Mouse (Mus musculus) liver, adult (tissue): Measurements from ENCODE around the gene Rsu1.

Experiments
- GATA4 ChIP-seq: IDR thresholded peaks from 2 replicates; pipeline ENCODE4 v1.6.1; 2014; ENCODE audit warnings: mild to moderate bottlenecking, low read length; ENCODE audit not compliant: insufficient replicate concordance

Rsu1 gene

DNA sequence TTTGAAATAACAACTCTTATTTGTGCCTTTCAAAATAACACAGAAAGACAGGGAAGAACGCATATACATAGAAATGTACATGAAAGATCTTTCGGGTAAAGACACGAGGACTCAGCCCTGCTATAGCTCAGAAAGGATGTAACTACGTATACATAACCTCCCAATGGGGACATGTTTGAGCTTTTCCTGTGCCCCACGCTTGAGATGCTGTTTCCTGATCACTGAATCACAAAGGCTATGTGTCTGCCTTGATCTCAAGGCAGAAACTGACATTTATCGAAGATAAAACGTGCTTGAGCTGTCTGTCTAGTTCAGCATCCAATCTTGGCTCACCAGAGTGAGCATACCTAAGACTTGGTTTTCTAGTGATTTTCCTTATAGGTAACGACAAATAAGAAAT is 138.8 kb downstream of the Rsu1 start:
- TF ChIP-seq GATA4: no peak

DNA sequence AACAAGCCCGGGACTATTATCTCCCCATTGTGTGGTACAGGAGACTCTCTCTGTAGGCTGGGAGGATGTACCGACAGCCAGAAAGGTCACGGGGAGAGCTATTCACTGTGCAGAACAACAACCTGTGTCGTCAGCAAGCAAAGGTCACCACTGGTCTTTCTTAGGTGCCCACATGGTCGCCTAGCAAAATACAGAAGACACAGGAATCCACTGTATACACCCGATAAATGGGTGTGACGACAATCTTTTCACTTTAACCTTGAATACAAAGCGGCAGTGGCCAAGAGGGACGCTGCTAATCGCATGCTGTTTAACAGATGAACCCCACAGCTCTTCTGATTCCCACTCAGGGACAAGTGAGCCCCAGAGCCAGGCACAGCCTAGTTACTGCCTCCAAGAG is 141.4 kb downstream of the Rsu1 start:
- no peak for TF ChIP-seq GATA4

GRCm38 (mm10) chr2:13129337-13129736 is 141.9 kb downstream of the Rsu1 start:
- TF ChIP-seq GATA4: no peak

GRCm38 (mm10) chr2:13120461-13120860 is 150.8 kb downstream of the Rsu1 start:
- TF ChIP-seq GATA4: no peak

GRCm38 (mm10) chr2:13117896-13118295 is 153.3 kb downstream of the Rsu1 start:
- no peak for TF ChIP-seq GATA4

DNA sequence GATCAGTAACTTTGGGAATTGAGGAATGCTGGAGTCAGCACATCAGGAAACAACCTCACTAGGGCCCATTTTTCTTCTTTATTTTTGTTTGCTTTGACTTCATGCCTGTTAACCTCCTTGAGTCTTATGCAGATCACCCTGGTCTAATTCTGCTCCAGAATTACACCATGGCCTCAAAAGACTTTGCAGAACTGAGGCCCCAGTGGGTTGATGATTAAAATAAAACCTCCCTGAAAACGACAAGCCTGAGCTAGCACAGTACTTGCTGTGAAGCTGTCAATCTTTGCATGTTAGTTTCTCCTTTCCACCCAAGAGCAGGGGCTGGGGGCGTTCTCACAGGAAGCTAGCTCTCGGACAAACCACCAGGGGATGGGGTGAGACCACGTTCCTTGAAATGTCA is 164.7 kb downstream of the Rsu1 start:
- TF ChIP-seq GATA4: no peak

DNA sequence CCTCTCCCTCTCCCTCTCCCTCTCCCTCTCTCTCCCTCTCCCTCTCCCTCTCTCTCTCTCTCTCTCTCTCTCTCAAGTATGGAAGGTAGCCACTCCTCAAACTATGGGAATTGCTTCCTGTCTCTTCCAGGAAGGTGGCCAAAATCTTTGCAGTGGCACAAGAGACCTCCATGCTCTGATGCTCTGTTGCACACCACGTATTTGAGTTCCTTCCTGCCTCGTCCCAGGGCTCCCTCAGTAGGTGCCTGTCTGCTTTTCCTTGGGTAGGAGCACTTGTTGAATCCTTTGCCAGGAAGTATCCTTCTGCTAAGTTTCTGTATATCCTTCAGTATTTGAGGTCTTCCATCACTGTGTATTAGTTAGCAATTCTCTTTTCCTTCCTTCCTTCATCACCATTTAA is 166.8 kb downstream of the Rsu1 start:
- TF ChIP-seq GATA4: no peak

DNA sequence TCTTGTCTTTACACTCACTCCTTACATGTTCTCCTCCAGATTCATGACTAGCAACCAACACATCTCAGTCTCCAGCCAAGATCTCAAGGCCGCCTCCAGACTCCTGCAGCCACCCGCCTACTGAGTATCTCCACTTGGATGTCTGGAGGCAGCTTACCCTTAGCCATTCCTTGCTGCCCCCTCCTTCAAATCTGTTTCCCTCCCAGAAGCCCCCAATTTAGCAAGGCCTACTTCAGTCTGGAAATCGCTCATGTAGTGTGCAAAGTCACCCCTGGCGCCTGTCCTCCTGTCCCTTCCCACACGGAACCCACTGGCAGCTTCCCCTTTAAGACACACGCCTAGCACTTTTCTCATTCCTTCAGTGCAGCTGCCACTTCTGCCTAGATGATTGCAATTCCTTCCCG is 167.4 kb downstream of the Rsu1 start:
- no peak for TF ChIP-seq GATA4

GRCm38 (mm10) chr2:13094045-13094444 is 177.2 kb downstream of the Rsu1 start:
- no peak for TF ChIP-seq GATA4

- no peak for TF ChIP-seq GATA4
Measured at GRCm38 (mm10) chr2:13093570-13093969, 177.6 kb downstream of the Rsu1 start.

- TF ChIP-seq GATA4: no peak
Measured at GRCm38 (mm10) chr2:13091399-13092015, 179.7 kb downstream of the Rsu1 start.

DNA sequence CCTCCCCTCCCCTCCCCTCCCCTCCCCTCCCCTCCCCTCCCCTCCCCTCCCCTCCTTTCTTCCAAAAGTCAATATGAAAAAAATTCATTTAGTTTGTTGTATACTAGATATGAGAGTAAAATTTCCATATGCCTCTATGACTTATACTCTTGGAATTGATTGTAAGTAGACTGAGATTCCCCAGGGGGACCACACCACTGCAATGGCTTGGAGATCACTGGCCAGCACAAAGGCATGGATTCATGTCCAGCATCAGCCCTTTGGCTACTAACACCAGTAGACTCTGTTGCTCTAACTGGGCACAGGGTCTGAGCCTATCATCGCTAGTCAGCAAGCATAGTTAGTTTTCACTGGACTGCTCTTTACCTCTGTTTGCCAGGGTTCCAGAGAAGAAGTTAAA is 180.4 kb downstream of the Rsu1 start:
- no peak for TF ChIP-seq GATA4

- TF ChIP-seq GATA4: no peak
Measured at GRCm38 (mm10) chr2:13089861-13090260, 181.4 kb downstream of the Rsu1 start.

GRCm38 (mm10) chr2:13088266-13088665 is 182.9 kb downstream of the Rsu1 start:
- no peak for TF ChIP-seq GATA4

DNA sequence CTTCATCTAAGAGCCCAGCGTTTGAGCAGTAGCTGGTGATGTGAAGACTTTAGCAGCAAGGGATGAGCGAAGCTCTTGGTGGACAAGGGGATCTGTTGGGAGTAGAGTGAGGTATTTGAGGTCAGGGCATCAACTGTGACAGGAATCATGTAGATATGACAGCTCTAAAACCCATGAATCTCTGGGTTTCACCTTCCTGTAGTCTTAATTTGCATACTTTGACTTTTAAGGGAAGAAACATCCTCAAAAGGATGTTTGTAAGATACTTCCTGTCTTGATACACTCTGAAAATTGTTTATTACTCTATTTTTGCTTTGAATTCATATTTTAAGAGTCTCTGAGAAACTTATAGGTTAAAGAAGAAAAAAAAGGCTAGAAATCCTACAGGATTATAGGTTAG is 183.4 kb downstream of the Rsu1 start:
- no peak for TF ChIP-seq GATA4

- TF ChIP-seq GATA4: no peak
Measured at GRCm38 (mm10) chr2:13084223-13084622, 187.0 kb downstream of the Rsu1 start.

- no peak for TF ChIP-seq GATA4
Measured at GRCm38 (mm10) chr2:13080476-13080875, 190.7 kb downstream of the Rsu1 start.
